Mouse (Mus musculus) midbrain, embryonic 11.5 days (tissue): ENCODE results near the gene Gm16442. TPM values are rescaled to one million over a fixed set of nuclear protein-coding genes. Genes with fewer than 3 reads are reported as not detected.
"Not testable (repeated sequence)": the region's sequence is repeated elsewhere in the genome, so short reads cannot be mapped to it uniquely, and the experiment has no call there.

Experiments
- ATAC-seq: fragments of 200-750 bp; cut with Nextera tagmentation; 2 replicates; pipeline ENCODE4 v1.8.0; 2017; ENCODE audit warnings: moderate TSS enrichment, moderate library complexity; ENCODE audit not compliant: low FRiP score
- DNase-seq: peaks from one replicate; pipeline ENCODE4 v3.0.0; 2015; ENCODE audit warnings: low spot score; ENCODE audit errors: missing footprints
- H3K27ac ChIP-seq: fragments of 300-500 bp; sonication (generic); 2 replicates; pipeline ENCODE4 v1.5.1; 2014; ENCODE audit warnings: low read depth, low read length
- H3K27me3 ChIP-seq: fragments of 300-500 bp; sonication (generic); 2 replicates; pipeline ENCODE4 v1.6.1; 2014; ENCODE audit warnings: mild to moderate bottlenecking, low read length, moderate library complexity, mixed read lengths; ENCODE audit not compliant: control insufficient read depth, insufficient read depth
- H3K36me3 ChIP-seq: fragments of 300-500 bp; sonication (generic); 2 replicates; pipeline ENCODE4 v1.6.1; 2014; ENCODE audit warnings: mild to moderate bottlenecking, low read length, moderate library complexity, mixed read lengths; ENCODE audit not compliant: control insufficient read depth, insufficient read depth
- H3K4me1 ChIP-seq: fragments of 300-500 bp; sonication (generic); 2 replicates; pipeline ENCODE4 v1.6.1; 2014; ENCODE audit warnings: low read length; ENCODE audit not compliant: control insufficient read depth, insufficient read depth
- H3K4me2 ChIP-seq: fragments of 300-500 bp; sonication (generic); 2 replicates; pipeline ENCODE4 v1.6.1; 2014; ENCODE audit warnings: mild to moderate bottlenecking, moderate library complexity
- H3K4me3 ChIP-seq: fragments of 300-500 bp; sonication (generic); 2 replicates; pipeline ENCODE4 v1.5.1; 2014; ENCODE audit warnings: low read depth, low read length
- H3K9ac ChIP-seq: fragments of 300-500 bp; sonication (generic); 2 replicates; pipeline ENCODE4 v1.6.1; 2014; ENCODE audit warnings: low read length
- H3K9me3 ChIP-seq: fragments of 300-500 bp; sonication (generic); 2 replicates; pipeline ENCODE4 v1.6.1; 2016; ENCODE audit warnings: low read length; ENCODE audit not compliant: control insufficient read depth
- WGBS: fragments of 180-500 bp; shearing (Covaris S2); extraction: QIAGEN DNeasy Blood & Tissue Kit; methylation state at CpG from one replicate; pipeline ENCODE4 v1.1.7; 2014; 5-methylcytosine and 5-hydroxymethylcytosine counted together
- polyA plus RNA-seq: library from polyadenylated mRNA; unstranded; fragments of >200 nt; fragmentation: Nextera tagmentation; extraction: Ambion mirVana; gene quantifications from 2 replicates; pipeline ENCODE4 v1.2.1, GENCODE M21; 2014

Gene Gm16442
- not detected in 2 replicates for polyA plus RNA-seq

DNA sequence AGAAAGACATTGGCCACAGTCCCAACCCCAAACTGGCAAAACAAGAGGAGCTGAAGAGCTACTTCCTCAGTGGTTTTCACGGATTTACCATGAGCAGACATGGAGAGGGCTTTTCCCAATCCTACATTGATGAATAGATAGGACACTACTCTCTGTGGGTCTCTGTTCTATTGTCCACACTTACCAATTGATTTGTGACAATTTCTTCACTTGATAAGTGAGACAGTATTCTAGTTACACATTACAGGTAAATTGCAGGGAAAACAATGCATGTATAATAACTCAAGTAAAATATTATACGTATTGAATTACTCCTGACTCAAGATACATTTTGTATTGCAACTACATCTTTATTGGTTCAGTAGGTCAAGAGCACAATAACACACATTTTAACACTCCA, at the start of gene Gm16442:
Gene Gm16442, minus strand, starts transcription at position 101 of the 400 bp plus-strand sequence.
- not testable (repeated sequence) for ATAC-seq, H3K9ac ChIP-seq, H3K9me3 ChIP-seq, DNase-seq, H3K36me3 ChIP-seq, H3K4me2 ChIP-seq, H3K4me3 ChIP-seq, H3K27ac ChIP-seq, H3K27me3 ChIP-seq, H3K4me1 ChIP-seq
- WGBS = no CpG with 5 or more reads among the region's 2 CpGs

- not testable (repeated sequence) for H3K9ac ChIP-seq, H3K4me1 ChIP-seq, H3K36me3 ChIP-seq, H3K27ac ChIP-seq, H3K27me3 ChIP-seq, DNase-seq, H3K9me3 ChIP-seq, H3K4me3 ChIP-seq, H3K4me2 ChIP-seq, ATAC-seq
- no CpG with 5 or more reads among the region's 3 CpGs for WGBS
Observed at GRCm38 (mm10) chr7:20168277-20168676, 45.9 kb upstream of the Gm16442 start, which contains the start of gene Vmn1r94. TSS of gene Vmn1r94 (minus strand) at chr7:20168377.

- ATAC-seq, H3K27me3 ChIP-seq, H3K9me3 ChIP-seq, H3K27ac ChIP-seq, DNase-seq, H3K4me1 ChIP-seq, H3K4me2 ChIP-seq, H3K9ac ChIP-seq, H3K4me3 ChIP-seq, H3K36me3 ChIP-seq: not testable (repeated sequence)
- no CpG with 5 or more reads among the region's 5 CpGs for WGBS
Observed at GRCm38 (mm10) chr7:20138988-20139387, 16.6 kb upstream of the Gm16442 start, which contains the start of gene Vmn1r93. TSS of gene Vmn1r93 (minus strand) at chr7:20139088.

DNA sequence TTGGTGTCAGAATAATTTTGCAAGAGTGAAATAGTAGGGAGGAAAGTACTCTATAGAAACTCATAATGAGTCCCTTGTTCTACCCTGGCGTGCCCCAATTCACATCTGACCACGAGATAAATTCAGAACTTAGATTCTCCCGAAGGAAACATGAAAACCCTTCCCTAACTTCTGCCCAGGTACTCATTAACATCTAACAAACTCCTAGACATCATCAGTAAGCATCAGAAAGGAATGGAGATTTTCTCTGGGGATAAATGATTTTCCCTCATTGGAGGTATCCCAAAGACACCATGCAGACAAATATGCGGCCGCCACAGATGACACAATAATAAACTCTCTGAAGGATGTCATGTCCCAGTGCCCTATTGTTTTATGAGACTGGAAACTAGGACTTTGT, 23.0 kb downstream of the Gm16442 start, which contains the start of gene Vmn1r91:
Gene Vmn1r91, plus strand, starts transcription at position 301 of the 400 bp plus-strand sequence.
- H3K4me3 ChIP-seq, DNase-seq, H3K4me1 ChIP-seq, H3K27me3 ChIP-seq, ATAC-seq, H3K4me2 ChIP-seq, H3K36me3 ChIP-seq, H3K9ac ChIP-seq, H3K27ac ChIP-seq, H3K9me3 ChIP-seq: not testable (repeated sequence)
- 80% methylated on average over 5 of the region's 5 CpGs for WGBS

- H3K9ac ChIP-seq, ATAC-seq: not testable (repeated sequence)
- WGBS = 68% methylated on average over 18 of the region's 18 CpGs
Observed at GRCm38 (mm10) chr7:20078118-20078517, 44.3 kb downstream of the Gm16442 start.

More at GRCm38 (mm10) chr7:20078118-20078517, 44.3 kb downstream of the Gm16442 start:
- not testable (repeated sequence) for H3K27ac ChIP-seq, H3K36me3 ChIP-seq, H3K27me3 ChIP-seq, H3K4me3 ChIP-seq, H3K4me2 ChIP-seq, DNase-seq, H3K9me3 ChIP-seq, H3K4me1 ChIP-seq

Other genes with a start within 250 kb of the Gm16442 start
- gene Ceacam19, start 234.6 kb downstream of the Gm16442 start, polyA plus RNA-seq = not detected in 2 replicates
- 2.8 and 3.0 TPM in 2 replicates for gene Pvr, start 201.4 kb downstream of the Gm16442 start, polyA plus RNA-seq
- gene Igsf23, start 171.8 kb downstream of the Gm16442 start, polyA plus RNA-seq = 0.20 TPM in 1 of 2 replicates, not detected in the other
- not detected in 2 replicates for gene Ceacam20, start 157.2 kb downstream of the Gm16442 start, polyA plus RNA-seq
- not detected in 2 replicates for gene Nlrp9b, start 131.1 kb downstream of the Gm16442 start, polyA plus RNA-seq
- gene Vmn1r91, start 22.9 kb downstream of the Gm16442 start, polyA plus RNA-seq = not detected in 2 replicates
- not detected in 2 replicates for gene Vmn1r93, start 16.5 kb upstream of the Gm16442 start, polyA plus RNA-seq
- not detected in 2 replicates for gene Vmn1r94, start 45.8 kb upstream of the Gm16442 start, polyA plus RNA-seq
- not detected in 2 replicates for gene Vmn1r95, start 71.1 kb upstream of the Gm16442 start, polyA plus RNA-seq
- not detected in 2 replicates for gene Gm6164, start 83.0 kb upstream of the Gm16442 start, polyA plus RNA-seq
- gene Gm4498, start 111.2 kb upstream of the Gm16442 start, polyA plus RNA-seq = not detected in 2 replicates
- not detected in 2 replicates for gene Gm5890, start 140.3 kb upstream of the Gm16442 start, polyA plus RNA-seq
- gene Gm4133, start 211.5 kb upstream of the Gm16442 start, polyA plus RNA-seq = not detected in 2 replicates